ENCODE assay signal across 20 mouse cellular contexts in the genomic region with DNA sequence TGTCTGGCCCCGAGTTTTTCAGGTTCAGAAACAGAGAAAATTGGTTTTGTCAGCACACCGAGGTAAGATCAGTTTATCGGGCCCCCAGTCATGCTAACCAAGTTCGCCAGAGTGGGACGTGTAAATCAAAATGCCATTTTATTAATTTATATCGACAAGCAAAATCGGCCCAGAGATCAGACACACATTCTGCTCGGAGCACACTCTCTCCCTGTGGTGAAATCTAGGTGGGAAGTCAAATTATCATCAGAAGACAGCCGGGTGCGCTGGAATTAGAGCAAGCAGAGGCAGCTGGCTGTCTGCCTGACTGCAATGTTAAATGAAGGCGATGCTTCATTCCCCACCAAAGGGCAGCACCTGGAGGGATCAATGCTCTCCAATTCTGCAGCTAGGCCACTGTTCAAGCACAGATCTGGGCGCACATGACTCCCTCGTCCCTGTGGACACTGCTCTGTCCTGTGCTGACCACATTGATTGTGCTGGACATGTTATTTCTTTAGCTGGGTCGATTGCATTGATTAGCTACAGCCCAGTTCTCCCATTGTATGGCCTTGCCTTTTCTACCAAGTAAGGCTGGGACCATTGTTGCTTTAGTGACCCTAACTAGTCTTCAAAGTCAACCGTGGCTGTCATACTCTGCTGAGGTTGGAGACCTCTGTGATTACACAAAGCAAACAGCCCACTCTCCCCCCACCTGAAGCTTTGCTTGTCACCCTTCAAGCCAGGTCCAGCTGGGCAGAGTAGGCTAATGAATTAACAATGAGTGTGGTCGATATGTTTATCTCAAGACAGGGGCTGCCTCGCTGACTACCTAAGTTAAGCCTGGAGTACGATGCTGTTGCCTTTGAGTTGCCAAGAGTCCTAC.
DNase-seq lines count a peak whose midpoint lies in the region; ATAC-seq and TF ChIP-seq lines count a peak whose summit lies in the region.
"Had no signal": no experiment of that assay in that cellular context is flagged by ENCODE, and none has a peak within 500 bp of the region (broad histone marks: within the 10 kb centered on the region; RNA-seq: fewer than 3 reads in every experiment).

No protein-coding gene starts in this region.

- no peaks in the 10 kb centered on the region for H3K27me3 ChIP-seq in forebrain, embryonic 13.5 days
- no peaks in the 10 kb centered on the region for H3K27me3 ChIP-seq in forebrain, embryonic 14.5 days (replicated peaks; ENCODE audit: control insufficient read depth, insufficient read depth, low read length)
- H3K27me3 ChIP-seq in hindbrain, embryonic 14.5 days (ENCODE audit: control insufficient read depth, insufficient read depth, low read length): no peaks in the 10 kb centered on the region
- H3K27me3 ChIP-seq in midbrain, embryonic 13.5 days: no peaks in the 10 kb centered on the region
- H3K27me3 ChIP-seq: liver, embryonic 15.5 days; midbrain, embryonic 12.5 days; neural tube, embryonic 12.5 days had no signal

- no peak overlapping the region for H3K4me3 ChIP-seq in forebrain, embryonic 13.5 days
- H3K4me3 ChIP-seq in forebrain, embryonic 14.5 days (ENCODE audit: low read depth, low read length): no peak overlapping the region
- H3K4me3 ChIP-seq in hindbrain, embryonic 14.5 days (replicated peaks; ENCODE audit: low read length): no peak overlapping the region
- no peak overlapping the region for H3K4me3 ChIP-seq in midbrain, embryonic 13.5 days (replicated peaks)
- H3K4me3 ChIP-seq: liver, embryonic 15.5 days; midbrain, embryonic 12.5 days; neural tube, embryonic 12.5 days had no signal

- no peak overlapping the region for H3K4me2 ChIP-seq in forebrain, embryonic 13.5 days
- no peak overlapping the region for H3K4me2 ChIP-seq in forebrain, embryonic 14.5 days (ENCODE audit: low read length)
- H3K4me2 ChIP-seq in hindbrain, embryonic 14.5 days (replicated peaks): no peak overlapping the region
- H3K4me2 ChIP-seq in midbrain, embryonic 13.5 days (replicated peaks): no peak overlapping the region
- H3K4me2 ChIP-seq: heart, embryonic 11.5 days; liver, embryonic 15.5 days; midbrain, embryonic 12.5 days; neural tube, embryonic 12.5 days had no signal

- DNase-seq in forebrain, embryonic 14.5 days (ENCODE audit: low spot score): no peak
- DNase-seq in brain, embryonic 14.5 days (ENCODE audit: low read depth): peak; percentile 57
- no peak for DNase-seq in hindbrain, embryonic 14.5 days (ENCODE audit: low spot score)
- no peak for DNase-seq in left cerebral cortex, adult 18-20 months (ENCODE audit: low spot score in 2 of 2)
- no peak for DNase-seq in c-Kit-positive CD71-positive TER-119-positive erythroid progenitor cells, embryonic 14.5 days (ENCODE audit: low spot score)
- DNase-seq: cerebellum, postnatal 25 days; gastrocnemius, postnatal 36 days; heart, postnatal 36 days; kidney, adult 18-20 months; kidney, postnatal 14 days; left cerebral cortex, postnatal 4 days; lung, postnatal 14 days; thymus, adult 2 months had no signal

- no peak for TF ChIP-seq POLR2A in brain, embryonic 14.5 days (IDR thresholded peaks at IDR 0.05; ENCODE audit: borderline replicate concordance, extremely low read depth, insufficient read depth, insufficient read length, poor library complexity, severe bottlenecking)

- H3K36me3 ChIP-seq in forebrain, embryonic 13.5 days (ENCODE audit: poor library complexity, severe bottlenecking): no peaks in the 10 kb centered on the region
- no peaks in the 10 kb centered on the region for H3K36me3 ChIP-seq in forebrain, embryonic 14.5 days (ENCODE audit: control insufficient read depth, insufficient read depth, low read length)
- H3K36me3 ChIP-seq in hindbrain, embryonic 14.5 days (replicated peaks; ENCODE audit: control insufficient read depth, insufficient read depth): no peaks in the 10 kb centered on the region
- H3K36me3 ChIP-seq in midbrain, embryonic 13.5 days: no peaks in the 10 kb centered on the region
- H3K36me3 ChIP-seq: liver, embryonic 15.5 days; midbrain, embryonic 12.5 days; neural tube, embryonic 12.5 days had no signal

- H3K9ac ChIP-seq in forebrain, embryonic 13.5 days: no peak overlapping the region
- no peak overlapping the region for H3K9ac ChIP-seq in forebrain, embryonic 14.5 days (ENCODE audit: low read length)
- no peak overlapping the region for H3K9ac ChIP-seq in hindbrain, embryonic 14.5 days
- H3K9ac ChIP-seq in midbrain, embryonic 13.5 days (replicated peaks): no peak overlapping the region
- H3K9ac ChIP-seq: liver, embryonic 15.5 days; midbrain, embryonic 12.5 days; neural tube, embryonic 12.5 days had no signal

- peak; percentile 27; the same call in 1 of the 2 replicates for ATAC-seq in forebrain, embryonic 13.5 days
- ATAC-seq in forebrain, embryonic 14.5 days: no peak
- ATAC-seq in hindbrain, embryonic 14.5 days (ENCODE audit: low FRiP score): peak; percentile 27; the same call in 1 of the 2 replicates
- ATAC-seq in midbrain, embryonic 13.5 days: peak; percentile 55; the same call in 1 of the 2 replicates
- no peak for ATAC-seq in erythroid progenitor cell, adult 5-6 weeks (replicated peaks; ENCODE audit: low FRiP score, poor library complexity, severe bottlenecking)

- no peak overlapping the region for H3K27ac ChIP-seq in forebrain, embryonic 13.5 days
- no peak overlapping the region for H3K27ac ChIP-seq in forebrain, embryonic 14.5 days (ENCODE audit: low read depth, low read length)
- peak overlapping the region; percentile 38; the same call in 1 of the 2 replicates for H3K27ac ChIP-seq in hindbrain, embryonic 14.5 days
- peak overlapping the region; percentile 31 for H3K27ac ChIP-seq in midbrain, embryonic 13.5 days
- H3K27ac ChIP-seq: liver, embryonic 15.5 days; midbrain, embryonic 12.5 days; neural tube, embryonic 12.5 days had no signal

- no peak for TF ChIP-seq CTCF in brain, embryonic 14.5 days (IDR thresholded peaks at IDR 0.05; ENCODE audit: borderline replicate concordance, extremely low read depth, insufficient read depth, insufficient read length)

- WGBS in forebrain, embryonic 13.5 days: 69% methylated on average over 18 of the region's 18 CpGs
- 77% methylated on average over 18 of the region's 18 CpGs for WGBS in forebrain, embryonic 14.5 days
- WGBS in hindbrain, embryonic 14.5 days: 50% methylated on average over 18 of the region's 18 CpGs
- WGBS in midbrain, embryonic 13.5 days: 58% methylated on average over 18 of the region's 18 CpGs

- H3K9me3 ChIP-seq in forebrain, embryonic 13.5 days (replicated peaks): no peaks in the 10 kb centered on the region
- H3K9me3 ChIP-seq in forebrain, embryonic 14.5 days (replicated peaks; ENCODE audit: control insufficient read depth, low read length): no peaks in the 10 kb centered on the region
- no peaks in the 10 kb centered on the region for H3K9me3 ChIP-seq in hindbrain, embryonic 14.5 days (ENCODE audit: control insufficient read depth, low read length)
- H3K9me3 ChIP-seq in midbrain, embryonic 13.5 days: no peaks in the 10 kb centered on the region
- H3K9me3 ChIP-seq: liver, embryonic 15.5 days; midbrain, embryonic 12.5 days; neural tube, embryonic 12.5 days had no signal

- no peaks in the 10 kb centered on the region for H3K4me1 ChIP-seq in forebrain, embryonic 13.5 days
- H3K4me1 ChIP-seq in forebrain, embryonic 14.5 days (ENCODE audit: control insufficient read depth, insufficient read depth, low read length): no peaks in the 10 kb centered on the region
- H3K4me1 ChIP-seq in hindbrain, embryonic 14.5 days (replicated peaks; ENCODE audit: control insufficient read depth, insufficient read depth, low read length): peaks cover 9% of the 10 kb centered on the region; the same call in 1 of the 2 replicates
- H3K4me1 ChIP-seq in midbrain, embryonic 13.5 days (replicated peaks): 0 out of 2 replicates have a peak, but pooled peaks cover 8% of the 10 kb centered on the region
- H3K4me1 ChIP-seq: liver, embryonic 15.5 days; midbrain, embryonic 12.5 days; neural tube, embryonic 12.5 days had no signal

Comparison
In these comparisons a context has a peak if more than half of its experiments do, and no peak if none do; other contexts are left out.
1. ATAC-seq: peak in forebrain, embryonic 13.5 days (single experiment), hindbrain, embryonic 14.5 days (single experiment) and midbrain, embryonic 13.5 days (single experiment); none in forebrain, embryonic 14.5 days (single experiment) and erythroid progenitor cell, adult 5-6 weeks (single experiment).
2. H3K27ac ChIP-seq: peak in hindbrain, embryonic 14.5 days (single experiment) and midbrain, embryonic 13.5 days (single experiment); none in forebrain, embryonic 13.5 days (single experiment) and forebrain, embryonic 14.5 days (single experiment).